Mouse (Mus musculus) left cerebral cortex, adult 11 months (tissue): ENCODE measurements around the gene Ost4.
A peak's percentile ranks its signal among the peaks of the same experiment; 100 is the strongest.

ENCODE experiments used
- DNase-seq: peaks from one replicate; pipeline ENCODE4 v3.0.0; 2022; ENCODE audit warnings: low spot score

The Ost4 gene

DNA sequence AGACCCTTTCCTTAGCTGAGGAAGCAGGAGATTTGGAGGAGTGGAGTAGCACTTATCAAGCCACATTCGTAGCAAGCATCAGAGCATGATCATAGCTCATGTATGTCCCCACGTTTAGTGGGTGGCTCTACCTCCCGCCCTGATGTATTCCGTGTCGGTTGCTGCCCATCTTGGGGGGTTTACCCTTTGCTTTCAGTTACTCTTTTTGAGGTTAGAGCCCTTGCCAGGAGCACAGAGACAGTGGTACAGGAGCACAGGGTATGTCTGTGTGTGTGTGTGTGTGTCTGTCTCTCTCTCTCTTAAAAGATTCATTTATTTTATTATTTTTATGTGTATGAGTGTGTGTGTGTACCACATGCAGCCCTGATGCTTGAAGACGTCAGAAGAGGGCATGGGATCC is 15.5 kb upstream of the Ost4 start:
- no peak for DNase-seq

DNA sequence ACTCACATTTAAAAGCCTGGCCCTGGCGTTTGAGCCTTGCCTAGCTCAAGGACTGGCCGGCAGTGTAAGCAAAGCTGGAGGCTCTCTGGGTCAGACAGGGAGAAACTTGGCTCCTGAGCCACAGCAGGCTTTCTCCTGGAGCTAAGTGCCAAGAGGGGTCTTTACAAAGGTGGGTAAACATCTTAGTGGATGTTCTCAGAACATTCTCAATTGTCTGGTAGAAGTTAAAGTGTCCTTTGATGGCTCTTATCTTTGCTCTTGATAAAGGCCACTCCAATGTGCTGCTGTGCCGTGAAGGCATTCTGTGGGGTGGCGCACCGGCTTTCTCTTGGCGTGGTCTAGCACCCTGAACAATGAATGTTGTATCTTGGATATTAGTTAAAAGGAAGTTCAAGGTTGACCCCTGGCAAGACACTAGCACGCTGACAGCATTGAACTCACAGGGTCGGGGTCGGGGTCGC is 15.0 kb upstream of the Ost4 start:
- DNase-seq, result no peak

- peak; percentile 68 for DNase-seq
Measured at GRCm38 (mm10) chr5:30921256-30922033, 13.9 kb upstream of the Ost4 start, which contains the start of gene Khk. Gene Khk (plus strand): TSS chr5:30921431.

- no peak for DNase-seq
Measured at GRCm38 (mm10) chr5:30920621-30921020, 13.0 kb upstream of the Ost4 start.

- no peak for DNase-seq
Measured at GRCm38 (mm10) chr5:30919831-30920614, 12.4 kb upstream of the Ost4 start.

DNA sequence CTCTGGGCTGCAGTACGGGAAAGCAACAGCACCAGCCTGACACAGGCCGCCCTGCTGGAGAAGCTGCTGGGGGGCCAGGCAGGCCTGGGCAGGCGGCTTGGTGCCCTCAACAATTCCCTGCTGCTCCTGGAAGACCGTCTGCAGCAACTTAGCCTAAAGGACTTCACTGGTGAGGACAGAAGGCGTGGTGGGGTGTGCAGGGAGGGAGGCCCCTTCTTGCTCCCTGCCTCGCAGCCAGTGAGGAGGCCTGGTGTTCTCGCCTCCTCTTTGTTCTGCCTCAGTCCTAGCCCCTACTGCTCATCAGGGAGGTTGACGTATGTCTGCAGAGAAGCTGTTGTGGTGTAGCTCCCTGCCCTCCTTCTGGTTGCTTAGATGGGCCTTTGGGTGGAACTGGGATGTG is 11.1 kb upstream of the Ost4 start:
- DNase-seq, result no peak

GRCm38 (mm10) chr5:30917891-30918670 is 10.5 kb upstream of the Ost4 start:
- no peak for DNase-seq

DNA sequence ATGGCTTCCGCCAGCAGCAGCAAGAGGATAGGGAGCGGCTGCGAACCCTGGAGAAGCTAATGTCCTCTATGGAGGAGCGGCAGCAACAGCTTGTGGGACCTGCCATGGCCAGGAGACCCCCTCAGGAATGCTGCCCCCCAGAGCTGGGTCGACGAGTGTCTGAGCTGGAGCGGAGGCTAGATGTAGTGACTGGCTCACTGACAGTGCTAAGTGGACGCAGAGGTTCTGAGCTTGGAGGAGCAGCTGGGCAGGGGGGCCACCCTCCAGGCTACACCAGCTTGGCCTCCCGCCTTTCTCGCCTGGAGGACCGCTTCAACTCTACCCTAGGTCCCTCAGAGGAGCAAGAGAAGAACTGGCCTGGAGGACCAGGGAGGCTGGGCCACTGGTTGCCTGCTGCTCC is 9.8 kb upstream of the Ost4 start:
- DNase-seq, result no peak

DNA sequence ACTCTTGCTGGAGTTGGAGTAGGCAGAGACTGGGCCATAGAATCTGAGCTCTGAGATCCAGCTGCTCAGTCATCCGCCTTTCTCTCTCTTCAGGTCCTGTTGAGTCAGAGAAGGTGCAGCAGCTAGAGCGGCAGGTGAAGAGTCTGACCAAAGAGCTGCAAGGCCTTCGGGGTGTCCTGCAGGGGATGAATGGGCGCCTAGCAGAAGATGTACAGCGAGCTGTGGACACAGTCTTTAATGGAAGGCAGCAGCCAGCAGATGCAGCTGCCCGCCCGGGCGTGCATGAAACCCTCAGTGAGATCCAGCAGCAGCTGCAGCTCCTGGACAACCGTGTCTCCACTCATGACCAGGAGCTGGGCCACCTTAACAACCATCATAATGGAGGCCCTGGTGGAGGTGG is 9.3 kb upstream of the Ost4 start:
- no peak for DNase-seq

DNA sequence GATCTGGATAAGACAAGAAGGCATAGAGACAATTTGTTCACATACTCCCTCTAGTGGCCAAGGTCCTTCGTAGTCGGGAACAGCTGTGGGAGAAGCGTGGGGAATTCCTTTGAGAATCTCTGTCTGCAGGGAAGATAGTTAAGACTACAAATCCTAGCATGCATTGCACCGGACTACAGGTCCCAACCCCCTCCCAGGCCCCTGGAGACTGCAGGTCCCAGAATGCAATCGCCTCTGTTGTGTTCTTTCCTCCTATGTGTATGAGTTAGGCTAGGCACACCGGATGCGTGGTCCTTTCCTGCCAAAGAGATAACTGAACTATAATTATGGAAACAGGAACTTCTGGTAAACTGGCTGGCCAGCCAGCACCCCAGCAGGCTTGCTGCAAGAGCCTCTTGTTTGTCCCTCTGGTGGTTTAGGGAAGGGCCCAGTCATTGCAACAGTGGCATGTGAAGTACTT is 8.4 kb upstream of the Ost4 start:
- DNase-seq, result peak; percentile 95

DNA sequence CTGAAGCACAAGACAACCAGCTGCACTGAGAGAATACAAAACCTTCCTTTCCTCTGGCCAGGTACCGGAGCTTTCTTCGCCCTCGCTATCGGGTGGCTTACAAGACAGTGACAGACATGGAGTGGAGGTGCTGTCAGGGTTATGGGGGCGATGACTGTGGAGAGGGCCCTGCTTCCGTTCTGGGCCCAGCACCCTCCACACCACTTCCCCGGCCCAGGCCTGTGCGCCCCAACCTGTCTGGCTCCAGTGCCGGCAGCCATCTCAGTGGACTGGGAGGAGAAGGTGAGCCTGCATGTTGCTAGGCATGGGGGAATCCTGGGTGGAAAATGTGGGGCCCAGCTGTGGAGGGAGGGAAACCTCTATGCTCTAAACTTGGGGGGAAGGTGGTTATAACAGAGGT is 7.9 kb upstream of the Ost4 start:
- DNase-seq, result no peak

DNA sequence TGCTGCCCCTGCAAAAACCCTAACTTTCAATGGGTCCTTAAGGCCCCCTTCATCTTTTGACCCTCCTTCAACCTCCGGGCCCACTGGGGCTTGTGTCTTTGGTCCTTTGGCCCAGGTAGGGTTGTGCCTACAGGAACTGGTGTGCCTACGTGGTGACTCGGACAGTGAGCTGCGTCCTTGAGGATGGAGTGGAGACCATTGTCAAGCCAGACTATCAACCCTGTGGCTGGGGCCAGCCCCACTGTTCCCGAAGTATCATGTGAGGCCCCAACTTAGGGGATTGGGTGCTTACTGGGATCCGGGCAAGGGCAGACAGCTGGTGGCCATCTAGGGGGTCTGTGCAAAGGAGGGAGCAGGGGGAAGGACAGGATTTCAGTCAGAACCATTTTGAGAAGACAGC is 7.3 kb upstream of the Ost4 start:
- DNase-seq, result no peak

GRCm38 (mm10) chr5:30914101-30914635 is 6.6 kb upstream of the Ost4 start:
- no peak for DNase-seq

DNA sequence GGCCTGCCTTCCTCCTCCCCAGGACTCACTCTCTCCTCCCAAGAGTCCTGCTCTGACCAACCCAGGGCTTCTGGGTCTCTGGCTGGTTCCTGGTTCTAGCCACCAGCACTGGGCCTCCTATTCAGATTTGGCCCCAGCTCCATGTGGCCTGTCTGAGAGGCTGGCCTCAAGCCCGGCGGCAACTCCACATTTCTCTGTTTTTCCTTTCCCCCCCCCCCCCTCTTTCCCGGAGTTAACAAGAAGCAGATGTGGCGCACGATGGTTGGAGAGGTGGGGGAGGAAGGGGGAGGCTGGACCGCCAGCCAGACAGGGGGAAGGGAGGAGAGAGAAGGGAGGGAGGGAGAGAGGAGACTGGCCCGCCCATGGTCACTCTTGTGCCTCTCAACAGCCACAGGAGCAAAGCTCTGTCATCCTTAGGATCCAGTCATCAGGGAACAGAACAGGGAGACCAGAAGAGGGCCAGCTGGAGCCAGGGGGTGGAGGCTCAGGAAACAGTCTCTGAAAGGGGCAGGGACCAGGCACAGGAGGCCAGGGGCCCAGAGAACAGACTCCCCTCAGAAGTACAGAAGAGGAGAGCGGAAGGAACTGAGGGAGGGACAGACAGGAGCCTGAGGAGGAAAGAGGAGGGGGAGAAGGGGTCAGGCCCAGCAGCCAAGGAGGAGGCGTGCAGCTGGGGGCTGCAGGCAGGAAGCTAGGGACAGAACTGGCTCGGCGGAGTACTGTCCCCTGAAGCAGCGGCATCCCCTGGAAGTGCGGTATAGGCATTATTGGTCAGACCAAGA is 5.7 kb upstream of the Ost4 start, which contains the start of gene Emilin1:
TSS of gene Emilin1 (plus strand) at position 343 of the 782 bp plus-strand sequence.
- no peak for DNase-seq

DNA sequence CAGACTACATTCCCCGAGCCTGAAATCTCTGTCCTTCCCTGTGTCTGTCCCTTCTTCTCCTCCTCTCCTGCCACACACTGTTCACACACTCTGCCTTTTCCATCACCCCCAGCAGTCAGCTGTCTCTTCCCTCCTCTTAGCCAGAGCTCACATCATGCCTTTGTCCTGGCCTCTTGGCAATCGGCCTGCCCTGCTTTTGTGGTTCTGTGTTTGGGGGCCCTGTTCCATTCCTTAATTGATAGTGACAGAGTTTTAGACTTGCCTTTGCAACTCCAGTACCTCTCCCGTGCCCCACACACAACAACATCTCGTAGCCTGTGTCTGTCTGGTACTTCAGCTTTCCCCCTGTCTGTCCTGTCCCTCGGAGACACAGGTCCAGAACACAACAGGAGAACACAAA is 4.6 kb upstream of the Ost4 start:
- no peak for DNase-seq

DNA sequence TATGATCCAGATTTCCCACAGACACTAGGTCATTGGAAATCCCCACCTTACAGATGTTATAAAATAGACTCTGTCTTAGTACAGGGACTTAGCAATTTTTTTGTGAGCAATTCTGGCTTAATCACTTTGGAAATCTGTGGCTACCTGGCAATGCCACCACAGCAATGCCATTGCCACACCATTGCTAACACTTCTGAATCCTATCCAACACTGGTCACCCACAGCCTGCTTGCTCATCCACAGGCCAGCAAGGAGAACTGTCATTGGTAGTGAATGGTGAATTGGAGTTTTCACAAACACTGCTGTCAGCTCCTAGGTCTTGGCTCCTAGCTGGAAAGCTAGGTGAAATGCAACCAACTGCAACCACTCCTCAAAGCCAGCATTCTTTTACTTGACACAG is 2.9 kb upstream of the Ost4 start:
- DNase-seq, result no peak

GRCm38 (mm10) chr5:30909863-30910262 is 2.3 kb upstream of the Ost4 start:
- no peak for DNase-seq

DNA sequence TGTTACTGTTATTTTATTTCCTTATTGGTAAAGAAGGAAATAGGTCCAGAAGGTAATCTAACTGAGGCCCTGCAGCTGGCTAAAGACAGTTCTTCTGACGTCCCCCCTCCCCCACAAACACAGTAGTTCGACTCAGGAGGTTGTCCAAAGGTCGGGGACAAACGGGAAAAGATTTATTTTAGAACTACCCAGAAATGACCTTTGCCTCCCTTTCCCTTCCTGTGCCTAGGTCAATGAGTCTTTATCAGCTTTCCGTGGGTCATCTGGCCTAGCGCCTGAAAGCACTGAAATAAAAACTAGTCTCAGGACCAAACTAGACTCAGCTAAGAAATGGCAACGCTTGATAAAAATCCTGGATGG is 1.7 kb upstream of the Ost4 start:
- DNase-seq, result no peak

- no peak for DNase-seq
Measured at GRCm38 (mm10) chr5:30908426-30909299, 1.1 kb upstream of the Ost4 start.

GRCm38 (mm10) chr5:30901860-30902259 is 5.7 kb downstream of the Ost4 start:
- DNase-seq, result no peak
